Mouse (Mus musculus): ENCODE measurements at regions not wholly inside any gene's neighbourhood (a gene's known extent, or its start where the extent isn't known, plus 50 kb on each side); places are given as distances from the start of the nearest gene placed in this dataset.

DNA sequence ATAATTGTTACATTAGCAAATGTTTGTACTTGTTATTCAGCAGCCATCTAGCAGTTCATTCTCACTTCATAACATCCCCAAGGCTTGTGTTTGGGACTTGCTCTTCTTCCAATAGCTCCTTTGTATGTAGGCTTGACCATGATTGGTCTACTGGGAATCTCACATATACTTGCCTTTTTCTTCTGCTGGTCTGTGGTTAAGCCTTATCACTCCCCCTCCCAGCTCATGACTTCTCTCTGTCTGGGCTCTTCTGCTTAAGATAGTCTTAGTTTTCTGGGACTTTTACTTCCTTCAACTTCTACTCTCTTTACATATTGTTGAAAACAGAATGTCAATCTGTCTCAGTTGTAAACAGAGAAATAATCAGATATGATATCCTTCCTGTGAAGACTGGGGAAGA, 844.0 kb upstream of the 2610301B20Rik start:
- H3K4me3 ChIP-seq (ENCODE audit: low read depth, low read length), result no peak overlapping the region
- no peaks in the 10 kb centered on the region for H3K4me1 ChIP-seq (ENCODE audit: control insufficient read depth, insufficient read depth, insufficient read length, low read length)
- no peaks in the 10 kb centered on the region for H3K36me3 ChIP-seq (ENCODE audit: control insufficient read depth, insufficient read depth, low read length)
- no peak overlapping the region for H3K27ac ChIP-seq (ENCODE audit: insufficient read depth, low read depth, low read length)
- no peaks in the 10 kb centered on the region for H3K27me3 ChIP-seq (ENCODE audit: control insufficient read depth, insufficient read depth, low read length)
- TF ChIP-seq CTCF (IDR thresholded peaks at IDR 0.05; ENCODE audit: extremely low read depth, insufficient read length, insufficient replicate concordance, low read depth, low read length), result no peak
- no peak for TF ChIP-seq POLR2A (IDR thresholded peaks at IDR 0.05; ENCODE audit: low read depth, low read length)

- no peak overlapping the region for H3K27ac ChIP-seq (ENCODE audit: insufficient read depth, low read depth, low read length)
- 45% methylated on average over 3 of the region's 3 CpGs for WGBS
Measured at GRCm38 (mm10) chr4:10031764-10032163, 842.5 kb upstream of the 2610301B20Rik start.

DNA sequence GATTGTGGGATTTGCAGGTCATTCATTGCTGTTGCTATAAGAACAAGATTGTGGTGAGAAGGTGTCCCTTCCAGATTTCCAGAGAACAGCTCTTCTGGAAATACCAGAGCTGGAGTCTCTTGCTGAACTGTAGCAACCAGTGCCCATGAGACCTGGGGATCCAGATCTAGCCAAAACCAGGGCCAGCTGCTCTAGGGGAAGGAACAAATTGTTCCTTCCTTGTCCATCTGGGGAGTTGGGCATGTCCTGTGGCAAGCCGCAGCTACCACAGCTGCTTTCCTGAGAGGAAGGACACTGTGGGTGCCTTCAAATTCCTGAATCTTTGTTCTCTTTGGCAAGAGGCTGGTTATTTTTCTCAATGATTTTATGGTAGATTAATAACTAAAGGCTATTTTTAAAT, 839.0 kb upstream of the 2610301B20Rik start:
- H3K27ac ChIP-seq (ENCODE audit: insufficient read depth, low read depth, low read length), result no peak overlapping the region
- no peak for TF ChIP-seq CTCF (IDR thresholded peaks at IDR 0.05; ENCODE audit: extremely low read depth, insufficient read length, insufficient replicate concordance, low read depth, low read length)
- no peak for TF ChIP-seq POLR2A (IDR thresholded peaks at IDR 0.05; ENCODE audit: low read depth, low read length)
- 77% methylated on average over 1 of the region's 1 CpGs for WGBS

More at GRCm38 (mm10) chr4:10031764-10032163, 842.5 kb upstream of the 2610301B20Rik start:
- no peaks in the 10 kb centered on the region for H3K36me3 ChIP-seq (ENCODE audit: control insufficient read depth, insufficient read depth, low read length)
- no peak for TF ChIP-seq POLR2A (IDR thresholded peaks at IDR 0.05; ENCODE audit: low read depth, low read length)
- TF ChIP-seq CTCF (IDR thresholded peaks at IDR 0.05; ENCODE audit: extremely low read depth, insufficient read length, insufficient replicate concordance, low read depth, low read length), result no peak
- no peak overlapping the region for H3K4me3 ChIP-seq (ENCODE audit: low read depth, low read length)
- no peaks in the 10 kb centered on the region for H3K4me1 ChIP-seq (ENCODE audit: control insufficient read depth, insufficient read depth, insufficient read length, low read length)
- no peaks in the 10 kb centered on the region for H3K27me3 ChIP-seq (ENCODE audit: control insufficient read depth, insufficient read depth, low read length)

GRCm38 (mm10) chr4:10041301-10042093, 832.8 kb upstream of the 2610301B20Rik start:
- 59% methylated on average over 2 of the region's 2 CpGs for WGBS
- Histone ChIP-seq H3K27ac (ENCODE audit: insufficient read depth, low read depth, low read length) (no peak overlapping the region), H3K27me3 (ENCODE audit: control insufficient read depth, insufficient read depth, low read length) (no peaks in the 10 kb centered on the region), H3K36me3 (ENCODE audit: control insufficient read depth, insufficient read depth, low read length) (no peaks in the 10 kb centered on the region), H3K4me3 (ENCODE audit: low read depth, low read length) (no peak overlapping the region), H3K4me1 (ENCODE audit: control insufficient read depth, insufficient read depth, insufficient read length, low read length) (no peaks in the 10 kb centered on the region)
- TF ChIP-seq CTCF (IDR thresholded peaks at IDR 0.05; ENCODE audit: extremely low read depth, insufficient read length, insufficient replicate concordance, low read depth, low read length) (no peak), POLR2A (IDR thresholded peaks at IDR 0.05; ENCODE audit: low read depth, low read length) (no peak)

More for the DNA sequence above, 839.0 kb upstream of the 2610301B20Rik start:
- Histone ChIP-seq H3K27me3 (ENCODE audit: control insufficient read depth, insufficient read depth, low read length) (no peaks in the 10 kb centered on the region), H3K4me3 (ENCODE audit: low read depth, low read length) (no peak overlapping the region), H3K36me3 (ENCODE audit: control insufficient read depth, insufficient read depth, low read length) (no peaks in the 10 kb centered on the region), H3K4me1 (ENCODE audit: control insufficient read depth, insufficient read depth, insufficient read length, low read length) (no peaks in the 10 kb centered on the region)

- WGBS, result 68% methylated on average over 1 of the region's 1 CpGs
- TF ChIP-seq POLR2A (IDR thresholded peaks at IDR 0.05; ENCODE audit: low read depth, low read length) (no peak), CTCF (IDR thresholded peaks at IDR 0.05; ENCODE audit: extremely low read depth, insufficient read length, insufficient replicate concordance, low read depth, low read length) (no peak)
Measured at GRCm38 (mm10) chr4:10048770-10049169, 825.5 kb upstream of the 2610301B20Rik start.

DNA sequence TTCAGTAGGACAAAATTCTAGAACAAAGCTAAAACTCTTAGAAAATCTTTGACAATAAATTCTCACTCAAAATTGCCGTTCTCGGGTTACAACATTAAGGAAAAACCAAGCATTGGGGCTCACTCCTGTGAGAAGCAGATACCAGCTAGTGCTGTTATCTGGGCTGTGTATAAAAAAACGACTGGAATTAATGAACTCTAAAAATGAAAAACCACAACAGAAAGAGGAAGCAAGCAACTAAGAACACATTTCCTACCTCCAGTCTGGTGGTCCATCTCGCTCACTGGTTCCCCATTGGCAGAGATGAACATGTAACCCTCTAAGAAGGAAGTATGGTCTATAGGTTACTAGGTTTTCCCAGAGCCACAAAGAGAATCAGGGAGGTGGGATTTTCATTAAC, 824.9 kb upstream of the 2610301B20Rik start:
- Histone ChIP-seq H3K27ac (ENCODE audit: insufficient read depth, low read depth, low read length) (no peak overlapping the region), H3K4me1 (ENCODE audit: control insufficient read depth, insufficient read depth, insufficient read length, low read length) (no peaks in the 10 kb centered on the region), H3K27me3 (ENCODE audit: control insufficient read depth, insufficient read depth, low read length) (no peaks in the 10 kb centered on the region), H3K4me3 (ENCODE audit: low read depth, low read length) (no peak overlapping the region), H3K36me3 (ENCODE audit: control insufficient read depth, insufficient read depth, low read length) (no peaks in the 10 kb centered on the region)
- no peak for TF ChIP-seq POLR2A (IDR thresholded peaks at IDR 0.05; ENCODE audit: low read depth, low read length)
- no peak for TF ChIP-seq CTCF (IDR thresholded peaks at IDR 0.05; ENCODE audit: extremely low read depth, insufficient read length, insufficient replicate concordance, low read depth, low read length)
- 58% methylated on average over 4 of the region's 4 CpGs for WGBS

More at GRCm38 (mm10) chr4:10048770-10049169, 825.5 kb upstream of the 2610301B20Rik start:
- Histone ChIP-seq H3K27ac (ENCODE audit: insufficient read depth, low read depth, low read length) (no peak overlapping the region), H3K27me3 (ENCODE audit: control insufficient read depth, insufficient read depth, low read length) (no peaks in the 10 kb centered on the region), H3K4me1 (ENCODE audit: control insufficient read depth, insufficient read depth, insufficient read length, low read length) (no peaks in the 10 kb centered on the region), H3K36me3 (ENCODE audit: control insufficient read depth, insufficient read depth, low read length) (no peaks in the 10 kb centered on the region), H3K4me3 (ENCODE audit: low read depth, low read length) (no peak overlapping the region)

GRCm38 (mm10) chr4:10051296-10052267, 822.7 kb upstream of the 2610301B20Rik start:
- Histone ChIP-seq H3K4me3 (ENCODE audit: low read depth, low read length) (no peak overlapping the region), H3K27ac (ENCODE audit: insufficient read depth, low read depth, low read length) (no peak overlapping the region), H3K27me3 (ENCODE audit: control insufficient read depth, insufficient read depth, low read length) (no peaks in the 10 kb centered on the region), H3K4me1 (ENCODE audit: control insufficient read depth, insufficient read depth, insufficient read length, low read length) (no peaks in the 10 kb centered on the region), H3K36me3 (ENCODE audit: control insufficient read depth, insufficient read depth, low read length) (no peaks in the 10 kb centered on the region)
- WGBS, result 40% methylated on average over 5 of the region's 5 CpGs
- no peak for TF ChIP-seq CTCF (IDR thresholded peaks at IDR 0.05; ENCODE audit: extremely low read depth, insufficient read length, insufficient replicate concordance, low read depth, low read length)
- TF ChIP-seq POLR2A (IDR thresholded peaks at IDR 0.05; ENCODE audit: low read depth, low read length), result no peak
